Mouse (Mus musculus) lung, postnatal 0 days (tissue): ENCODE results near the gene Crip2. TPM values are rescaled to one million over a fixed set of nuclear protein-coding genes. Genes with fewer than 3 reads are reported as not detected.

Experiments used
- ATAC-seq: fragments of 200-750 bp; cut with Nextera tagmentation; 2 replicates; pipeline ENCODE4 v1.8.0; 2017; ENCODE audit warnings: moderate library complexity
- DNase-seq: peaks from one replicate; pipeline ENCODE4 v3.0.0-alpha.2; 2016; ENCODE audit warnings: low spot score
- H3K27ac ChIP-seq: fragments of 300-500 bp; sonication (generic); 2 replicates; pipeline ENCODE4 v1.5.1; 2014; ENCODE audit warnings: antibody characterized with exemption, mild to moderate bottlenecking, low read length, mixed read lengths
- H3K27me3 ChIP-seq: fragments of 300-500 bp; sonication (generic); replicated peaks from 2 replicates; pipeline ENCODE4 v1.6.1; 2014; ENCODE audit warnings: low read length, mixed read lengths; ENCODE audit not compliant: insufficient read depth
- H3K36me3 ChIP-seq: fragments of 300-500 bp; sonication (generic); 2 replicates; pipeline ENCODE4 v1.6.1; 2014; ENCODE audit warnings: low read length, mixed read lengths; ENCODE audit not compliant: insufficient read depth
- H3K4me1 ChIP-seq: fragments of 300-500 bp; sonication (generic); 2 replicates; pipeline ENCODE4 v1.6.1; 2014; ENCODE audit warnings: antibody characterized with exemption, low read depth, low read length, mixed read lengths; ENCODE audit not compliant: insufficient read depth
- H3K4me2 ChIP-seq: fragments of 300-500 bp; sonication (generic); replicated peaks from 2 replicates; pipeline ENCODE4 v1.6.1; 2014; ENCODE audit warnings: low read depth, mild to moderate bottlenecking, low read length, moderate library complexity, mixed read lengths
- H3K4me3 ChIP-seq: fragments of 300-500 bp; sonication (generic); 2 replicates; pipeline ENCODE4 v1.5.1; 2014; ENCODE audit warnings: low read depth, low read length
- H3K9ac ChIP-seq: fragments of 300-500 bp; sonication (generic); replicated peaks from 2 replicates; pipeline ENCODE4 v1.6.1; 2014; ENCODE audit warnings: low read depth, mild to moderate bottlenecking
- H3K9me3 ChIP-seq: fragments of 300-500 bp; sonication (generic); 2 replicates; pipeline ENCODE4 v1.6.1; 2016; ENCODE audit warnings: low read length, mixed read lengths
- CTCF ChIP-seq: IDR thresholded peaks from 2 replicates; pipeline ENCODE4 v1.5.1; 2016; ENCODE audit warnings: antibody characterized with exemption, mild to moderate bottlenecking
- EP300 ChIP-seq: IDR thresholded peaks from 2 replicates; pipeline ENCODE4 v1.6.1; 2016; ENCODE audit warnings: antibody characterized with exemption, mild to moderate bottlenecking, control low read depth
- WGBS: fragments of 180-500 bp; shearing (Covaris S2); extraction: QIAGEN DNeasy Blood & Tissue Kit; methylation state at CpG from one replicate; pipeline ENCODE4 v1.1.7; 2014; 5-methylcytosine and 5-hydroxymethylcytosine counted together
- polyA plus RNA-seq: library from polyadenylated mRNA; unstranded; fragments of >200 nt; fragmentation: Nextera tagmentation; extraction: Ambion mirVana; gene quantifications from 2 replicates; pipeline ENCODE4 v1.2.1, GENCODE M21; 2015

Crip2 gene
- polyA plus RNA-seq, 1 experiment from 2014 or later, result 1,498 TPM

GRCm38 (mm10) chr12:113136492-113137020 lies 3.5 kb upstream of the Crip2 start:
- Histone ChIP-seq H3K36me3 (peaks cover 15% of the 10 kb centered on the region; the same call in 1 of the 2 replicates), H3K27ac (no peak overlapping the region), H3K4me3 (no peak overlapping the region), H3K27me3 (no peaks in the 10 kb centered on the region), H3K9ac (no peak overlapping the region), H3K4me2 (no peak overlapping the region), H3K4me1 (peaks cover 29% of the 10 kb centered on the region), H3K9me3 (no peaks in the 10 kb centered on the region)
- DNase-seq (no peak), ATAC-seq (no peak)
- peak; percentile 41 for TF ChIP-seq CTCF
- no peak for TF ChIP-seq EP300
- WGBS, result 71% methylated on average over 17 of the region's 17 CpGs

GRCm38 (mm10) chr12:113137260-113138213 lies 2.5 kb upstream of the Crip2 start:
- DNase-seq, result no peak
- ATAC-seq, result no peak
- Histone ChIP-seq H3K4me1 (peaks cover 27% of the 10 kb centered on the region), H3K4me2 (no peak overlapping the region), H3K9ac (no peak overlapping the region), H3K27ac (peak overlapping the region; percentile 97), H3K9me3 (no peaks in the 10 kb centered on the region), H3K36me3 (peaks cover 15% of the 10 kb centered on the region; the same call in 1 of the 2 replicates), H3K27me3 (no peaks in the 10 kb centered on the region), H3K4me3 (no peak overlapping the region)
- TF ChIP-seq EP300 (no peak), CTCF (no peak)
- 72% methylated on average over 18 of the region's 18 CpGs for WGBS

- Histone ChIP-seq H3K27ac (peak overlapping the region; percentile 97), H3K4me2 (no peak overlapping the region), H3K9me3 (no peaks in the 10 kb centered on the region), H3K4me3 (no peak overlapping the region), H3K9ac (no peak overlapping the region), H3K27me3 (no peaks in the 10 kb centered on the region), H3K4me1 (peaks cover 27% of the 10 kb centered on the region), H3K36me3 (peaks cover 15% of the 10 kb centered on the region; the same call in 1 of the 2 replicates)
- no peak for TF ChIP-seq CTCF
- no peak for ATAC-seq
- DNase-seq, result no peak
- 66% methylated on average over 6 of the region's 6 CpGs for WGBS
Measured at GRCm38 (mm10) chr12:113138291-113138690, 1.7 kb upstream of the Crip2 start.

GRCm38 (mm10) chr12:113138901-113139864 lies 853 bp upstream of the Crip2 start:
- no peak; the same call in 1 of the 2 replicates for TF ChIP-seq EP300
- TF ChIP-seq CTCF, result peak; percentile 10; the same call in 1 of the 2 replicates
- Histone ChIP-seq H3K36me3 (peaks cover 16% of the 10 kb centered on the region), H3K4me2 (peak overlapping the region; percentile 69), H3K9ac (no peak overlapping the region), H3K27ac (peak overlapping the region; percentile 97), H3K4me3 (peak overlapping the region; percentile 72; the same call in 1 of the 2 replicates), H3K9me3 (no peaks in the 10 kb centered on the region), H3K4me1 (peaks cover 29% of the 10 kb centered on the region), H3K27me3 (no peaks in the 10 kb centered on the region)
- 32% methylated on average over 11 of the region's 11 CpGs for WGBS
- ATAC-seq (peak; percentile 18), DNase-seq (peak; percentile 89)

- Histone ChIP-seq H3K4me3 (peak overlapping the region; percentile 72), H3K27me3 (no peaks in the 10 kb centered on the region), H3K4me1 (peaks cover 31% of the 10 kb centered on the region), H3K9me3 (no peaks in the 10 kb centered on the region), H3K27ac (peak overlapping the region; percentile 97), H3K9ac (peak overlapping the region; percentile 77), H3K4me2 (peak overlapping the region; percentile 69), H3K36me3 (peaks cover 17% of the 10 kb centered on the region)
- 2% methylated on average over 49 of the region's 49 CpGs for WGBS
- TF ChIP-seq CTCF (0 out of 2 replicates have a peak, but pooled peaks have one; percentile 9), EP300 (no peak)
- DNase-seq, result peak; percentile 42
- ATAC-seq, result no peak
Measured at GRCm38 (mm10) chr12:113140616-113141411, 778 bp downstream of the Crip2 start.
